Mouse (Mus musculus): ENCODE measurements around the gene Hmgxb4.

GRCm38 (mm10) chr8:75032961-75033360 is 39.8 kb downstream of the Hmgxb4 start:
- TF ChIP-seq CTCF (IDR thresholded peaks at IDR 0.05; ENCODE audit: low read depth, low read length) (no peak), TAL1 (conservative IDR thresholded peaks at IDR 0.05; ENCODE audit: low read depth, low read length) (no peak)

All from G1E (cell line).